Mouse (Mus musculus) intestine, embryonic 14.5 days (tissue): Measurements from ENCODE around the gene Ccdc183. TPM values are rescaled to one million over a fixed set of nuclear protein-coding genes. Genes with fewer than 3 reads are reported as not detected.

Experiments used
- ATAC-seq: fragments of 200-750 bp; cut with Nextera tagmentation; replicated peaks from 2 replicates; pipeline ENCODE4 v1.8.0; 2017; ENCODE audit warnings: low read depth, moderate number of reproducible peaks, moderate TSS enrichment, moderate library complexity; ENCODE audit not compliant: low FRiP score, low TSS enrichment
- DNase-seq: peaks from one replicate; pipeline ENCODE4 v3.0.0-alpha.2; 2018; ENCODE audit warnings: low spot score
- H3K27ac ChIP-seq: fragments of 300-500 bp; sonication (generic); 2 replicates; pipeline ENCODE4 v1.5.1; 2014; ENCODE audit warnings: low read depth, mild to moderate bottlenecking, control low read depth
- H3K27me3 ChIP-seq: fragments of 300-500 bp; sonication (generic); replicated peaks from 2 replicates; pipeline ENCODE4 v1.6.1; 2014; ENCODE audit warnings: low read length, control low read depth; ENCODE audit not compliant: control insufficient read depth, insufficient read depth
- H3K36me3 ChIP-seq: fragments of 300-500 bp; sonication (generic); 2 replicates; pipeline ENCODE4 v1.6.1; 2014; ENCODE audit warnings: low read length, control low read depth; ENCODE audit not compliant: control insufficient read depth, insufficient read depth
- H3K4me1 ChIP-seq: fragments of 300-500 bp; sonication (generic); replicated peaks from 2 replicates; pipeline ENCODE4 v1.6.1; 2014; ENCODE audit warnings: low read length, control low read depth, mixed read lengths; ENCODE audit not compliant: control insufficient read depth, insufficient read depth
- H3K4me2 ChIP-seq: fragments of 300-500 bp; sonication (generic); 2 replicates; pipeline ENCODE4 v1.6.1; 2014; ENCODE audit warnings: low read length
- H3K4me3 ChIP-seq: fragments of 300-500 bp; sonication (generic); 2 replicates; pipeline ENCODE4 v1.5.1; 2014; ENCODE audit warnings: low read depth, low read length, control low read depth, mixed read lengths
- H3K9ac ChIP-seq: fragments of 300-500 bp; sonication (generic); 2 replicates; pipeline ENCODE4 v1.6.1; 2014; ENCODE audit warnings: mild to moderate bottlenecking, low read length
- H3K9me3 ChIP-seq: fragments of 300-500 bp; sonication (generic); 2 replicates; pipeline ENCODE4 v1.6.1; 2016; ENCODE audit warnings: low read length, control low read depth; ENCODE audit not compliant: control insufficient read depth
- WGBS: fragments of 180-500 bp; shearing (Covaris S2); extraction: QIAGEN DNeasy Blood & Tissue Kit; methylation state at CpG from one replicate; pipeline ENCODE4 v1.1.7; 2014; 5-methylcytosine and 5-hydroxymethylcytosine counted together
- polyA plus RNA-seq: library from polyadenylated mRNA; unstranded; fragments of >200 nt; fragmentation: Nextera tagmentation; extraction: Ambion mirVana; gene quantifications from 2 replicates; pipeline ENCODE4 v1.2.1, GENCODE M21; 2014

Gene Ccdc183
- polyA plus RNA-seq, 1 experiment from 2014 or later, result 0.24 TPM

GRCm38 (mm10) chr2:25577951-25578795, 39.3 kb downstream of the Ccdc183 start:
- Histone ChIP-seq H3K36me3 (peaks cover 3% of the 10 kb centered on the region; the same call in 1 of the 2 replicates), H3K9me3 (no peaks in the 10 kb centered on the region), H3K27ac (no peak overlapping the region), H3K4me2 (peak overlapping the region; percentile 35), H3K4me1 (peaks cover 59% of the 10 kb centered on the region), H3K4me3 (peak overlapping the region; percentile 24), H3K27me3 (peaks cover 50% of the 10 kb centered on the region), H3K9ac (no peak overlapping the region)
- 6% methylated on average over 75 of the region's 75 CpGs for WGBS
- ATAC-seq, result no peak
- peak; percentile 72 for DNase-seq

- Histone ChIP-seq H3K27ac (no peak overlapping the region), H3K4me2 (peak overlapping the region; percentile 35), H3K9ac (no peak overlapping the region), H3K27me3 (peaks cover 50% of the 10 kb centered on the region), H3K4me1 (peaks cover 52% of the 10 kb centered on the region), H3K36me3 (no peaks in the 10 kb centered on the region), H3K9me3 (no peaks in the 10 kb centered on the region), H3K4me3 (peak overlapping the region; percentile 24)
- 20% methylated on average over 92 of the region's 92 CpGs for WGBS
- DNase-seq, result peak; percentile 66
- ATAC-seq, result no peak
These were observed 40.2 kb downstream of the Ccdc183 start for GRCm38 (mm10) chr2:25576965-25577891.

GRCm38 (mm10) chr2:25576028-25576850, 41.2 kb downstream of the Ccdc183 start:
- WGBS, result 76% methylated on average over 16 of the region's 16 CpGs
- Histone ChIP-seq H3K27ac (no peak overlapping the region), H3K9me3 (no peaks in the 10 kb centered on the region), H3K4me2 (no peak overlapping the region), H3K36me3 (no peaks in the 10 kb centered on the region), H3K9ac (no peak overlapping the region), H3K4me1 (peaks cover 46% of the 10 kb centered on the region), H3K27me3 (peaks cover 50% of the 10 kb centered on the region), H3K4me3 (no peak overlapping the region)
- ATAC-seq (no peak), DNase-seq (no peak)

- H3K27me3 ChIP-seq, result peaks cover 45% of the 10 kb centered on the region
- peaks cover 3% of the 10 kb centered on the region; the same call in 1 of the 2 replicates for H3K36me3 ChIP-seq
- H3K9me3 ChIP-seq, result no peaks in the 10 kb centered on the region
- no peak for ATAC-seq
- DNase-seq, result peak; percentile 70
- peaks cover 38% of the 10 kb centered on the region for H3K4me1 ChIP-seq
- H3K9ac ChIP-seq, result peak overlapping the region; percentile 62
- peak overlapping the region; percentile 81 for H3K27ac ChIP-seq
- H3K4me3 ChIP-seq, result peak overlapping the region; percentile 58
- WGBS, result 17% methylated on average over 21 of the region's 21 CpGs
- H3K4me2 ChIP-seq, result peak overlapping the region; percentile 50
These were observed 41.9 kb downstream of the Ccdc183 start for GRCm38 (mm10) chr2:25575432-25576027.

GRCm38 (mm10) chr2:25574579-25575431, 42.7 kb downstream of the Ccdc183 start, which contains the start of the genes Mamdc4 and Phpt1:
Gene Mamdc4 (minus strand): TSS chr2:25574845.
Gene Phpt1 (minus strand): TSS chr2:25575224.
- under 1% methylated on average over 44 of the region's 45 CpGs for WGBS

GRCm38 (mm10) chr2:25574136-25574535, 43.3 kb downstream of the Ccdc183 start:
- ATAC-seq (no peak), DNase-seq (no peak)
- Histone ChIP-seq H3K36me3 (peaks cover 15% of the 10 kb centered on the region), H3K4me1 (peaks cover 28% of the 10 kb centered on the region; the same call in 1 of the 2 replicates), H3K27ac (peak overlapping the region; percentile 81), H3K9me3 (no peaks in the 10 kb centered on the region), H3K27me3 (peaks cover 31% of the 10 kb centered on the region), H3K9ac (peak overlapping the region; percentile 62), H3K4me3 (peak overlapping the region; percentile 58), H3K4me2 (peak overlapping the region; percentile 85)
- WGBS, result 12% methylated on average over 11 of the region's 11 CpGs

More at GRCm38 (mm10) chr2:25574579-25575431, 42.7 kb downstream of the Ccdc183 start, which contains the start of the genes Mamdc4 and Phpt1:
- peak within 1 kb of the TSS; percentile 81 for H3K27ac ChIP-seq
- H3K4me3 ChIP-seq, result peak within 1 kb of the TSS; percentile 58
- peaks cover 38% of the 10 kb centered on the region for H3K27me3 ChIP-seq
- peak within 1 kb of the TSS; percentile 62 for H3K9ac ChIP-seq
- no peaks in the 10 kb centered on the region for H3K9me3 ChIP-seq
- DNase-seq (peak; percentile 99), ATAC-seq (peak; percentile 94)
- H3K4me1 ChIP-seq, result peaks cover 33% of the 10 kb centered on the region
- peaks cover 8% of the 10 kb centered on the region for H3K36me3 ChIP-seq
- H3K4me2 ChIP-seq, result peak within 1 kb of the TSS; percentile 85

- no peak overlapping the region for H3K4me3 ChIP-seq
- peak; percentile 6; the same call in 1 of the 2 replicates for ATAC-seq
These were observed 44.4 kb downstream of the Ccdc183 start for GRCm38 (mm10) chr2:25573068-25573467.

More at GRCm38 (mm10) chr2:25573068-25573467, 44.4 kb downstream of the Ccdc183 start:
- Histone ChIP-seq H3K27me3 (peaks cover 21% of the 10 kb centered on the region), H3K9ac (no peak overlapping the region), H3K4me2 (peak overlapping the region; percentile 85), H3K9me3 (no peaks in the 10 kb centered on the region), H3K36me3 (peaks cover 24% of the 10 kb centered on the region), H3K4me1 (peaks cover 28% of the 10 kb centered on the region; the same call in 1 of the 2 replicates), H3K27ac (peak overlapping the region; percentile 81)
- 62% methylated on average over 2 of the region's 2 CpGs for WGBS
- DNase-seq, result no peak
